Mouse (Mus musculus): Measurements from ENCODE around the gene Gm11060.

The Gm11060 gene

DNA sequence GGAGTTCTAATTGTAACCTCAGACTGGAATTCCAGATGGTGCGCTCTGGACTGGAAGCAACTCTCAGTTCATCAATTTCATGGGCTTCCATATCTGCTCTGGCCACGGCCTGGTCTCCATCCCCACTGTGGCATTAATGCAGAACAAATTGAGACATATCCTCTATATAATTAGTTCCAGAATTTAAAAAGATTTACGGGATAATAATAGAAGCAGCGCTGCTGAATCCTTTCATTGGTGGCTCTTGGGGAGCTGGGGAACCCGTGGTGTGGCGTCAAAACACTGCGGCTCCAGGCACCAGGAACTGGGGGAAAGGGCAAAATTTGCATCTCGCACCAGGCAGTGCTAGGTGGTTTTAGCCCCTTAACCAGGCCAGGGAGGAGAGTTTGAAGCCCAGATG lies 30.4 kb downstream of the Gm11060 start:
- no peak for DNase-seq

DNA sequence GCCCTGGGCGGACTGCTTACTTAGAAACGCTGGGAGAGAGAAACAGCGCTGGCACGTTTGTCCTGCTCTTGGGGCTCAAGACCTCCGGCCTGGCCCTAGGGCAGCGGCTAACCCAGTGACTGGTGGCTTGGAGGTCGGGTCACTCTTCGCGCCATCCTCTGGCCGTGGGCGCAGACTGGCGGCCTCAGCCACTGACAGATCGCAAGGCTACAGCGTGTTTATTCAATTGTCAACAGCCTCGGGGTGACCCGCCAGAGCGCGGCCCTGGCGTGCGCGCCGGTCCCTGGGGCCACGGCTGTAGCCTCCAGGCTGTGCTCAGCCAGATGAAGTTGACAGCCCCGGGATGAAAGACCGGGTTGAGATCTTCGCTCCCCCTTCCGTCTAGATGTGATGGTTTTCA lies 31.1 kb downstream of the Gm11060 start:
- DNase-seq: peak in 1 of 2 experiments; percentile 41

DNA sequence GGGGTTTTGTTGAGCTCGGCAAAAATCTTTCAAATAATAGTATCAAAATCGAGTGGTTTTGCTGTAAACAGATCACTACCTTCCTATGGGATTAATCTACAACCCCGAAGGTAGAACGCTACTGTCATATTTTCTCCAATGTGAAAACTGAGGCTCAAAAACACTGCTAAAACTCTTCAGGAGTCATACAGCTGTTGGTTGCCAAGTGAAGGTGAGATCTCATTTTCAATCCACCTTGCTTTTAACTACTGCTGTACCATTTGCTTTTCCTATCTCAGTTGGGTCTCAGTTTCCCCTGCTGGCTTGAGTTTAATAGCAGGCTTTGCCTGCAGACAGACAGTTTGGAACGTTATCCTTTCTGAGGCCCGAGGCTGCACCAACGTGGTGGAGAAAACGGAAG lies 31.6 kb downstream of the Gm11060 start:
- no peak for DNase-seq

DNA sequence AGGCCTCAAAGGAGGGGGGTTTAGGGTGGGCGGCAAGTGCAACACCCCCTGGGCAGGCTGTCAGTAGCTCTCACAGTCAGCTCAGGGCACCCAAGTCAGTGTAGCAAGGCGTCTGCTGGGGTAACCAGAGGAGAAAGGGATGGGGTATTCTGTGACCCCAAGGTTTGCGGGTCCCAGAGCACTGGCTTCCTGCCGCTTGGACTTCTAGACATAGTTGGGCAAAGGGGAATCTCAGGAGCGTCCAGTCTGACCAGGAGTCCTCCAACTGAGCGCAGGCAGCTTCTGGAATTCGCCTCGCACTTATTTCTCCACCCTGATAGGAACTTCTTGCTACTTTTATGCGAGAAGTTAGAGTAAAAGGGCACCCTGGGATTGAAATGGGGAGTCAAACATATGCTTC lies 32.1 kb downstream of the Gm11060 start:
- no peak for DNase-seq

DNA sequence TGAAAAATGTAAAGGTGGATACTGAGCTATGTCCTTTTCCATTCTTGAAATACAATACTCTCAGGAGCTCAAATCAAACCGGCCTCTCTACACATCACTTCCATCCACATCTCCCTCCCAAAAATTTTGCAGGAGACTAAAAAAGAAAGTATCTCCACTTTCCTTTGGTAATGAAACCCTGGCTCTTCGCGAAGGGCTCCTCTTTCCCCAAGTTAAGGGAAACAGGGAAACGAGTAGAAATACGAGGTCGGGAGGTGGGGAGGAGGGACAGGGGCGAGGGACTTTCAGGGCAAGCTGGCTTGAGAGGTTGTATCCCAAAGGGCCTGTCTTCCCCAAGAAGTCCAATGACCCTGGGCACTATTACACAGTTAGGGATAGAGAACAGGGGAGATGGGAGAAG lies 32.6 kb downstream of the Gm11060 start:
- DNase-seq: no peak

DNA sequence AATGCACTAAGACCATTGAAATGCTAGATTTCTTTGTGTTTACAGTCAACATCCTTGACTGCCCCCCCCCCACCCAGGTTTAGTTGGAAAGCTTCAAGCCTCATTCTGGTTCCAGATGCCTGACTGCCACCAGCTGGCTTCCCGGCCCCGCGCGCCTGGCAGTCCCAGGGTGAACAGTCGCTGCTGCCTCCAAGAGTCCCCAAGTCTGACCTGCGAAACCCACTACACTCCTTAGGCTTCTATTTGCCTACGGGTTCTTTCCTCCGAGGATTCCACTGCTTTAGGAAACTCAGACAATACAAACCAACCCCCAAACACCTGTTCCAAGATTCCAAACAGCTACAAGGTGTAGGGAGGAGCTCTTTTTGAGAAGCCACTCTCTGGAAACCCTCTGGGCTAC lies 33.4 kb downstream of the Gm11060 start:
- DNase-seq: no peak

DNA sequence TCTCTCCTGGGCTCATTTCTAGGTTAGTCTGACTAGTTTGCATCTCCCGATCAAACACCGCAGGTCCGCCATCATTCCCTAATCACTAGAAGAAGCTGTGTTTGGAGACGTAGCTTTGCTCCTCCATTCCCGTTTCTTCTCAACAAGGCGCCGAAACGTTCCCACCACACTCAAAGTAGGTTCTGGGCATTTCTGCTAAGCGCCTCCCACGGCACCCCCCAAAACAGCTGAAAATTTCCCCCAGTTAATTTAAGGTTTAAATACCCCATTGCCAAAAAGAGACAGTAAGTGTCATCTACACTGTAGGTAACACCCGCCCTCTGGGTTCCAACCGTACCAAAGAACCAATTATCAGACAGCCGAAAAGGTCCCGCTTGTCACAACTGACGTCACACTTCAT lies 33.8 kb downstream of the Gm11060 start:
- no peak for DNase-seq

DNA sequence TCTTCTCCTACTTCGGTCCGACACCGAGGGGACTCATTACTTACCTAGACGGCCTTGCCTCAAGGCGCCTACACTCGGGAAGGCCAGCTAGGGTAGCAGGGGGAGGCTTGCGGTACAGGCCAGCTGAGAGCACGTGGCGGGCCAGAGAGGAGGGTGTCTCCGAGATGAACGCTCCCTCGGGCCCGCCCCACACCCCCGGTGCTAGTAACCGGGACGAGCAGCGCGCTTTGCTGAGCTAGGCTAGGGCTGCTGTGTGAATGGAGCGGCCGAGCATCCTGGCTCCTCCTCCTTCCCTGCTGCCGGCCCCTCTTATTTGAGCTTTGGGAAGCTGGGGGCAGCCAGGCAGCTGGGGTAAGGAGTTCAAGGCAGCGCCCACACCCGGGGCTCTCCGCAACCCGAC lies 34.5 kb downstream of the Gm11060 start, which contains the start of gene Wt1:
Wt1 (plus strand) TSS at position 251 of the 400 bp plus-strand sequence.
- DNase-seq: no peak

DNA sequence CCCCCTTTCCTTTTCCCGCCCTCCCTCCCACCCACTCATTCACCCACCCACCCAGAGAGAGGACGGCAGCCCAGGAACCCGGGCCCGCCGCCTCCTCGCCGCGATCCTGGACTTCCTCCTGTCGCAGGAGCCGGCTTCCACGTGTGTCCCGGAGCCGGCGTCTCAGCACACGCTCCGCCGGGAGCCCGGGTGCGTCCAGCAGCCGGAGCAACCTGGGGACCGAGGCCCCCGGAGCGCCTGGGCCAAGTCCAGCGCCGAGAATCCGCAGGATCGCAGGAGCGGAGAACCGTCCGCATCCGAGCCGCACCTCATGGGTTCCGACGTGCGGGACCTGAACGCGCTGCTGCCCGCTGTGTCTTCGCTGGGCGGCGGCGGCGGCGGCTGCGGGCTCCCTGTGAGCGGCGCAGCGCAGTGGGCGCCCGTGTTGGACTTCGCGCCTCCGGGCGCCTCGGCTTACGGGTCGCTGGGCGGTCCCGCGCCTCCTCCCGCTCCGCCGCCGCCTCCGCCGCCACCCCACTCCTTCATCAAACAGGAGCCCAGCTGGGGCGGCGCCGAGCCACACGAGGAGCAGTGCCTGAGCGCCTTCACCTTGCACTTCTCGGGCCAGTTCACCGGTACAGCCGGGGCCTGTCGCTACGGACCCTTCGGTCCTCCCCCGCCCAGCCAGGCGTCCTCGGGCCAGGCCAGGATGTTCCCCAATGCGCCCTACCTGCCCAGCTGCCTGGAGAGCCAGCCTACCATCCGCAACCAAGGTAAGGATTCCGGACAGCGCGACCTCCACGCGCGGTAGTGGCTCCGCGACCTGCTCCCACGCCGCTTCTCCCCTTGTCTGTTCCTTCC lies 35.1 kb downstream of the Gm11060 start:
- DNase-seq: no peak

DNA sequence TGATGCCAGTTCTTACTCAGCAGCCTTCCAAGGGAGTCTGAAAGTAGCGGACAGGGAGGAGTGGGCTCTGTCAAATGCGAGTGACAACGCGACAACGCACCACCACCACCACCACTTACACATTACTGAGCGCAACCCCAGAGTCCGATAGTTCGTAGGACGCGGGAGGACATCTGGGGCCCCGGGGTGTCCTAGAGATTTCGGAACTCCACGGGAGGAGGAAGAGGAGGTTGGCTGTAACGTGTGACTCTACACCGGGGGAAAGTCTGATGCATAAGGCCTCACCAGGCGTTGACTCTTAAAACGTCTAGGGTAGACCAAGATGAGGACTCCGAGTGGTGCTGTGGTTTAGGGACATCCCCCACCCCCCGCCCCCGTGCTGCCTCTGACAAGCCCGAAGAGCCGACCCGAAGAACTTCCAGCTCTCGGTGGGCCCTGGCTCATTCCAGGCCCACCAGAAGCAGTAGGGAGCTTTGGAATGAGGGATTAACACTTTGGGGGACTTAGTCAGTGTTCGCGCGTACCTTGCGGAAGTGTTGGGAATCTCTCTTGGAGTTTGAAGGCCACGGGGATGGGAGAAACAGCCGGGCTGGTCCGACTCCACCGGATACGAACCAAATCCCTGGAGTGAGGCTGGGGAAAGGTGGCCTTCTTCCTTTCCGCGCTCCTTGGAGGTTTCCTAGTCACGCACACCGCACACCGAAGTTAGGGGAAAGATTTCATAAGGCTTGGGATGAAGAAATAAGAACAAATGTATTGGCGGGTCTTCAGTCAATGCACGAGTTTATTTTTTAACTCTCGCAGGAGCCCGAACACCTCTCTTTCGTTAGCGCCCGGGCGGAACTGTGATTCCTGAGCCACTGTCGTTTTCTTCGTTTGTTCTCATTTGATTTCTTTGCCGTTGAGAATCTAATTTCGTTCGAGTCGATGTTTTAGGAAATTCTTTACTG lies 36.0 kb downstream of the Gm11060 start:
- DNase-seq: no peak

DNA sequence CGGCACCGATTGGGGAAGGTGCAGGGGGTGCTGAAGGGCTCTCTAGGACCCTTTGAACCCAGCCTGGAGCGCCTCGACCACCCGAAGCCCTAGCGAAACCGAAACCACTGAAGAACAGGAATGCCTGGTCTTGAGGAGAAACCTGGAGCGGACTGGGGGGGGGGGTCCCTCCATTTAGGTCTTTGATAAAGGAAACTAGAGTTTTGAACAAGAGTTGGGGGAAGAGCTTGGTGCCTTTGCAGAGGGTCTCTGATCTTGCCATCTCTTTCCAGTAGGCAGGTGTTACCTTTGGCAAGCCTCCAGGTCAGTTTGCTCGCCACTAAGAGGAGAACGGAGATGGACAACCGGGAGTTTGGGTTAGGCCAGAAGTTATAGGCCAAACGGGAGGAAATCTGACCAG lies 36.7 kb downstream of the Gm11060 start:
- DNase-seq: no peak

DNA sequence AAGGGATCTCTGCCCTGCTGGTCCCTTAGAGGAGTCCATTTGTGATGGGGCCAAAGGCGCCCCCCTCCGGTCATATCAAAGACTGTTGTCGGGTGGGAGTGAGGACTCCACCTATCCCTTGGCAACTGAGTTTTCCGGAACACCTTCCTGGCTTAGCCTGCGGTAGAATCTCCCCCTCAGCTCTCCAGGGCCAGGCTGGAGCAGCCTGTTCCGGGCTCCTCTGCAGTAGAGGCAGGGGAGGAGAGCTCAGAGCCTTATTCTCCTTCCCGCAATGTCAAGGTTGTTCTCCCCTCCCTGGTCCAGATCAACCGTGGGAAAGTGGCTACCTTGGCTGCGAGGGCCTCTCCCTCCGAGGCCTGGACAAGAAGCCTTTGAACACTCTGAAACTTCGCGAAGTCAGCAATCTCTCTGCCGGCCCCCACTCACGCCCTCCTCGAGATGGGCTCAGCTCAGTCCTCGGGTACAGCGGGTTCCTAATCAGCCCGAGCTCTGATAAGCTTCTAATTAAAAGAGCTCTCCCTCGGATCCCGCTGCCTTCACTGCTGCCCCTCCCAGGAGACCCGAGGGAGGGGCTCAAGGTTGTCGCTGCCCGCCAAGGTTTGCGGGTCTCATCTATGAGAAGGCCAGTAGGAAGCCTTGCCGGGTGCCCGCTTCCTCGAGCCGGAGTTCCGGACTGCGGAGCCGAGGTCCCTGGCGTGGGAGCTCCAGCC lies 38.7 kb downstream of the Gm11060 start:
- no peak for DNase-seq

DNA sequence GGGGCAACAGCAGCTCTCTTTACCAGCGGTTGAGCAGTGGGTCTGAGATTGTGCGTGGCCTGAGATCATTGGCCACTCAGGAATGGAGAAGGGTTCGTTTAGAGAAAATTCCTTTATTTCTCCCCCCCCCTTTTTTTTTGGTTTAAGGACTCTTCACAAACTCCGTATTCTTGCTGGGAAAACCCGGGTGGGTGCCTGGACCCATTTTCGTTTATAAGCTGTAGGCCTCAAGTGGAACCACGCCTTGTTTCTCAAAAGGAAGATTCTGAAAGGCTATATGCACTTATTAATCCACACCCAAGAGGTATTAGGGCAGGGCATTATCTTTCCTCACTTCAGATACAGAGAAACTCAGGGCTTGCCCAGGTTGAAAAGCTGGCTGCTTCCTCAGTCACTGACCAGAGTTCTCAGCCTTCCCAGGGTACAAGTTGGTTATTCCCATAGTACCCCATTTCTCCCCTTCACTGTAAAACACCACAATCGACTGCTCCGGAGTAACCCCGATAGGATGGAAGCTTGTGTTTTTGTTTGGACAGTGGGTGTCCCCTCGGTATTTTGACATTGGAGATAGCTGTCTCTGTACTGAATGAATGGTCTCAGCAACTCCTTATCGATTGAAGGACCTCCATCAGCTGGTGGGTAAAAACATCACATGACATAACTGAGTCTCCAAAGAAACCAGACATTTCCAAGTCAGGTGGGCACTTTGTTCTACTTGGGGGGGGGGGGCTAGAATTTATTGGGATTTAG lies 39.4 kb downstream of the Gm11060 start:
- DNase-seq: no peak

DNA sequence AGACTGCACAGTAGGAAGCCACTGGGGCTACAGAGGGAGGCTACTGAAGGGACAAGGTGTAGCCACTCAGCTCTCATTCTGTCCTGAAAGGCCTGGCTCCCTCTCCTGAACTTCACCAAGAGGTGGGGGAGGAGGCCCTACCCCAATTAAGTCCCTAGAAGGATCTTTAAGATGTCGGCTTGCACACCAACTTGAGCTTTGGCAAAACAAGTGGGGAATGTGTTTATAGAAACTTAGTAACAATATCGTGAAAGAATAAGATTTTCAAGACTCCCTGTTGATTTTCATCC lies 39.9 kb downstream of the Gm11060 start:
- DNase-seq: no peak

DNA sequence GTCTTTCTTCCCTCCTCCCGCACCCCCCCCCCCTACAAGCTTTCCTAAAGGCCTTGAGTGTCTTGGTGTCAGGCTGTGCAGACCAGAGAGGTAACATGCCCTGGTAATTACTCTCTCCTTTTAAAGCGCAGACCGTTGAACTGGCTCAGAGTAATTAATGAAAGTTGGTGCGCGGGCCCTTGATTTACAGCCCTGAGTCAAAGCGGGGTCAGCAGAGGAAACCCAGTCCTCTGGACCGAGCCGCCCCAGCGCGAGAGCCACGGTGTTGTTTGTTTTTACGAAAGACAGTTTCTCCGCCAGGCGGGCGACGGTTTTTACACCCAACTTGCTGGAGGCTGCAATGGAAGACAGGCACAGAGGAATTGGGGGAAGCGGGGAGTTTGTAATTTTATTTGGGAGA lies 40.5 kb downstream of the Gm11060 start:
- DNase-seq: no peak

DNA sequence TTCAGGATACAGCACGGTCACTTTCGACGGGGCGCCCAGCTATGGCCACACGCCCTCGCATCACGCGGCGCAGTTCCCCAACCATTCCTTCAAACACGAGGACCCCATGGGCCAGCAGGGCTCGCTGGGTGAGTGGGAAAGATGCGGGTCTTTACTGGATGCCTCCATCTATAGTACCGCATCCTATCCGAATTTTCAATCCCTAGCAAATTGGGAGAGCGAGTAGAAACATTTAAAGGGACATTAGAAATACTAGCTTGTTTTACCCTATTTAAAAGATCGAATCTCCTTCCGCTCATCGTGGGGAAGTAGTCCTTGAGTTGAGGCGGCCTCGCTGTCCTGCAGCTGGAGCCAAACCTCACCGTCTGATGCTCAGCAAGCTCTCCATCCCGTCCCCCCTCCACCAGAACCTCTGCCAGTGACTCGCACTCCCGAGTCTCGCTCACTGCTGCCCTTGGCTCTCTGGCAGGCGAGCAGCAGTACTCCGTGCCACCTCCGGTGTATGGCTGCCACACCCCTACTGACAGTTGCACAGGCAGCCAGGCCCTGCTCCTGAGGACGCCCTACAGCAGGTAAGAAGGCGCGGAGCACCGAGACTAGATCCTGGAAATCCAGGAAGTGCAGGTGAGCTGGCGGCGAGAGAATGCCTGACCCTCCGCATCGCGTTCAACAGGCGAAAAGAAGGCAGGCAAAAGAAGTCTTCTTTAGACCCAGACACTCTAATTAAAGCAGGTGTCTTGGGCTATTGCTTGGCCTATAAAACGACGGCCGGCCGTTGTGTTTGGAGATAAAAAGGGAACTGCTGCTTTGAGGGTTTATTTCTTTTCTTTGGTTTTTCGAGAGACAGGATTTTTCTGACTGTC lies 41.3 kb downstream of the Gm11060 start:
- no peak for DNase-seq

DNA sequence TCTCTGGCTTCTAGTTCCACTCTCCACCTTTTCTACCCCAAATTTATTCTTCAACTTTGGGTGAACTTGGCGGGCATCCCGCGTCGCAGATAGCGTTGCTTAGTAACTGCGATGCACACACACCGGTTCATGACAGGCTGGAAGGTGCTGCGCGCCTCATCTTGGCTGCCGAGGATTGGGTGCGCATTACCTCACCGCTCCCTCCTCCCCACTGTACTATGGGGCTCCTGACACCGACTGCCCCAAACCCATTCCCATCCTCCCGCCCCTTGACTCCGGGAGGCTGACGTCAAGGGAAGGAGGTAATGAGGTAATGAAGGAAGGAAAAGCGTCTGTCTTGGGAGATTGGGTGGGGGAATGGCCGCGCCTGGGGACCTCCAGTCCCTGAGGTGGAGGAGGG lies 42.5 kb downstream of the Gm11060 start:
- DNase-seq: peak in 1 of 2 experiments; percentile 30

DNA sequence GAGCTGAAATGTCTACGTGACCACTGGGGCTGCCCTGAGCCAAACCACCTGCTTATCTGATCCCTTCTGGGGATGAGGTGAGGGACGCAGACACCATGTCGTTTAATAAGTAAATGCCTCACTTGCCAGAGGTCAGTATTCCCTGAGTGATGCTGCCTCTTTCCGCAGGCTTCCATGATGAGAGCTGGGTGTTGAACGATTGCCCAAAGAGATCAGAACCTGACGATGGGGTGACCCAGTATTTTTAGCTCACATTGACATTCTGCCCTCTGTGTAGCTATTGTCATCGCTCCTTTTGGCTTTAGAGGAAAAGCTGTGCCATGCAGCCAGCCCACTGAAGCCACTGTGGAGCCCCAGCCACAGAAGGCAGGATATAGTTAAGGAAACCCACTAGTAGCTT lies 47.7 kb downstream of the Gm11060 start:
- no peak for DNase-seq

DNA sequence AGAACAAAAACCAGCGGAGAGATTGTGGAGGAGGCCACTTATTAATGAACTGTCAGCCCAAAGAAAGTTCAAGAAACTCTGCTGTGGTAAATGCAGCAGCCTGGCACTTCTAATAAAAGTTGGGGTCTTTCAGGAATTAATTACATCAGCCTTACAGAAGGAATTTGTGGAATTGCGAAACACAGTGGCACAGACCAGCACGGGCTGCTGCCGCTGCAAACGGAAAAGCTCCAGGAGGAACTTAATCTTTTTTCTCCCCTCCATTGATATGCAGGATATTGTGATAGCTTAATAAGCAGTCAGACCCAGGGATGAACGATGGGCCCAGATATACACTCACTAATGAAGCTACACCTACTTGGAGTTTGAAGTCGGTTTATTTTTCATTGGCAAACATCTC lies 49.6 kb downstream of the Gm11060 start:
- no peak for DNase-seq

Measured in cerebellum, postnatal 14 days (tissue).